Mouse (Mus musculus) pancreas, adult 10 weeks (tissue): ENCODE data around the gene E130114P18Rik. TPM values are rescaled to one million over a fixed set of nuclear protein-coding genes. Genes with fewer than 3 reads are reported as not detected.

Experiments used
- polyA plus RNA-seq: library from polyadenylated mRNA; stranded (reverse); fragments of 350-450 nt; fragmentation: Illumina TruSeq; extraction: RNeasy Lipid Tissue Mini Kit (QIAGEN cat#74804); gene quantifications from one replicate; pipeline ENCODE4 v1.2.3, GENCODE M21; 2015; ENCODE audit warnings: low read depth, low replicate concordance; ENCODE audit not compliant: insufficient read depth

The E130114P18Rik gene
- not detected for polyA plus RNA-seq

DNA sequence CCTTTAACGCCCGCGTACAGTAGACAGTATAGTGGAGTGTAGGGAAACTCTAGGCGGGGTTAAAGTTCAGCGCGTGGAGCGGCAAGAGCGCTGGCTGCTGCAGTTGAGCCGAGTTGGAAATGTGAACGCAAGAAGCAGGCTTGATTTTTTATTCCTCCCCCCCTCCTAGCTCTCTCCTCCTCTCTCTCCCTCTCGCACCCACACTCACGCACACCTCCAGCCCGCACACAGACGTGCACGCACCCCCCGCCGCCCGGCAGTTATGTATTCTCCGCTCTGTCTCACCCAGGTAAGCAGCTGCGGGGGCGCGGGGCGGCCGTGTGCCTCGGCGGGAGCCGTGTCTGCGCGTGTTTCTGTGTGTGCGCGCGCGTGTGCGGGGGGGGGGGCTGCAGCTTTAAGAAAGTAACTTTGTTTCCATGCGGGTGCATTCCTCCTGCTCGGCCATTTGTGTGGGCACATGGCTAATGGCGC, at the start of gene E130114P18Rik:
E130114P18Rik (minus strand) TSS at position 373 of the 471 bp plus-strand sequence.

DNA sequence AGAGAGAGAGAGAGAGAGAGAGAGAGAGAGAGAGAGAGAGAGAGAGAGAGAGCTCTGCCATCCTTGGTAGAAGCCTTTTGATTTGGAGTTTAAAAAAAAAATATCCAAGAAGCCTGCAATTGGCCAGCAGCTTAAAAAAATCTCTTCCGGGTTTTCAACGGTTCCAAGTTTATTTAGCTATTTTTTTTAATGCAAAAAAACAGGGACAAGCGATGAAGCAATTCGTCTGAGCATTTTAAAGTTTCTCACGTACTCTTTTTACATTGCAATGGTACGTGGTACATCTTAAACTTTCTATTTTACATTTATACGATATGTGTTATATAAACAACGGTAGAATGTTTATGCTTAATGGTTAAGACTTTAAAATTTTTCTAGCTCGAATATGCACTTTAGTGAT, 5.2 kb downstream of the E130114P18Rik start, which contains the start of gene Nfia:
Nfia (plus strand) TSS at position 94 of the 400 bp plus-strand sequence.

Other genes with a start within 250 kb of the E130114P18Rik start
- gene Nfia, start 5.3 kb downstream of the E130114P18Rik start, polyA plus RNA-seq: 5.9 TPM